Mouse (Mus musculus) spleen, adult 2 months (tissue): ENCODE results near the gene Csrnp2. TPM values are rescaled to one million over a fixed set of nuclear protein-coding genes. Genes with fewer than 3 reads are reported as not detected.

Source experiments
- DNase-seq, 2 experiments: peaks; one replicate each; pipeline versions ENCODE4 v3.0.0 to v3.0.0-alpha.2; 2012 to 2021; ENCODE audit warnings: low spot score in 2 of 2, low read depth in 1 of 2
- H3K27ac ChIP-seq: fragments of 200-500 bp; 2 replicates; pipeline ENCODE4 v1.5.1; 2012; ENCODE audit warnings: low read length, inconsistent platforms; ENCODE audit not compliant: insufficient read depth
- H3K27me3 ChIP-seq: fragments of 200-500 bp; 2 replicates; pipeline ENCODE4 v1.6.1; 2012; ENCODE audit warnings: mild to moderate bottlenecking, moderate library complexity, low read length, inconsistent platforms; ENCODE audit not compliant: control insufficient read depth, insufficient read depth
- H3K36me3 ChIP-seq: fragments of 200-500 bp; 2 replicates; pipeline ENCODE4 v1.6.1; 2012; ENCODE audit warnings: mild to moderate bottlenecking, low read length, inconsistent platforms; ENCODE audit not compliant: control insufficient read depth, insufficient read depth
- H3K4me1 ChIP-seq: fragments of 200-500 bp; 2 replicates; pipeline ENCODE4 v1.6.1; 2011; ENCODE audit warnings: inconsistent platforms; ENCODE audit not compliant: control insufficient read depth, insufficient read depth, insufficient read length
- H3K4me3 ChIP-seq: fragments of 200-500 bp; 2 replicates; pipeline ENCODE4 v1.5.1; 2011; ENCODE audit warnings: mild to moderate bottlenecking, inconsistent platforms; ENCODE audit not compliant: insufficient read depth, insufficient read length; ENCODE audit errors: extremely low read depth
- CTCF ChIP-seq: fragments of 200-500 bp; IDR thresholded peaks from 2 replicates; pipeline ENCODE4 v1.5.1; 2011; ENCODE audit warnings: mild to moderate bottlenecking, inconsistent platforms; ENCODE audit not compliant: insufficient read depth, insufficient read length, insufficient replicate concordance; ENCODE audit errors: extremely low read depth
- POLR2A ChIP-seq: fragments of 200-500 bp; IDR thresholded peaks from 2 replicates; pipeline ENCODE4 v1.6.1; 2011; ENCODE audit warnings: low read depth, low read length, inconsistent platforms
- WGBS: fragments of 180-500 bp; shearing (Covaris S2); methylation state at CpG from one replicate; pipeline ENCODE4 v1.1.7; 2018; 5-methylcytosine and 5-hydroxymethylcytosine counted together
- polyA plus RNA-seq: library from polyadenylated mRNA; depleted of rRNA; stranded (reverse); fragments of >200 nt; gene quantifications from 2 replicates; pipeline ENCODE4 v1.2.3, GENCODE M21; 2012; rRNA removed

Gene Csrnp2
- polyA plus RNA-seq, 1 experiment: 1.7 TPM

DNA sequence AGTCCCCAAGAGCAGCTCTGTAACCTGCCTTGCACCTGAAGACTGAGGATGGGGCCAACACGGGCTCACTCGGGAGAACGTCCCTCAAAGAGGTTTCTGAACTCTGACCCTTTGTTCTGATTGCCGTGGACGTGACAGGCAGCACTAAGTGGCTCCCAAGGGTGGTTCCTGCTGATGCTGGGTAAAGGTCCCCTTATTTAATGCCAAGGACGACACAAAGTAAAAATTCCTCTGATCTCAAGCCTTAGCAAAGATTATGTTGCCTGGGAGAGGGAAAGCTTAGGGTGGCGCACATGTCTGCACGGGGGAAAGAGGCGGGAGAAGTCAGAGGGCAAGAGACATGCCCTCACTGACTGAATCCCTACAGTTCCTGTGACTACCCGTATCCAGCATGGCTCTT, 58.8 kb downstream of the Csrnp2 start:
- WGBS: 83% methylated on average over 10 of the region's 10 CpGs
- Histone ChIP-seq H3K27me3 (no peaks in the 10 kb centered on the region), H3K27ac (no peak overlapping the region), H3K4me3 (no peak overlapping the region), H3K36me3 (no peaks in the 10 kb centered on the region), H3K4me1 (no peaks in the 10 kb centered on the region)
- DNase-seq: no peak
- TF ChIP-seq CTCF: no peak
- TF ChIP-seq POLR2A: no peak

DNA sequence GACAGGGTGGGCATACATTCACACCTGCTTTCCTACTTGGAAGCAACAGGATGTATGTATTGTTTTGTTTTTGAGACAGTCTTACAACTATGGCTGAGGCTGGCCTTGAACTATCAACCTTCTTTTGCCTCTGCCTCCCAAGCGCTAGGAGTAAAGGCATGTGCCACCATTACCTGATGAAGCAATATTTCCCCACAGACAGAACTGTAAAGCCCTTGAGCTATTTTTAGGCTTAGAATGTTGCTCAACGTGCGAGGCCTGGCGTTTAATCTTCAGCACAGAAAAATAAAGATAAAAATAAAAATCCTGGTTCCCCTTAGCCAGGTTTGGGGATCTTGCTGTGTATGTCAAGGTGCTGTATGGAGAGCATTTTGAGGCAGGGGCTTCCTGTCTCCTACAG, 59.2 kb downstream of the Csrnp2 start:
- H3K4me1 ChIP-seq: no peaks in the 10 kb centered on the region
- H3K36me3 ChIP-seq: no peaks in the 10 kb centered on the region
- H3K27ac ChIP-seq: no peak overlapping the region
- TF ChIP-seq POLR2A (no peak), CTCF (no peak)
- no peaks in the 10 kb centered on the region for H3K27me3 ChIP-seq
- WGBS: 57% methylated on average over 4 of the region's 4 CpGs
- no peak overlapping the region for H3K4me3 ChIP-seq
- no peak for DNase-seq

DNA sequence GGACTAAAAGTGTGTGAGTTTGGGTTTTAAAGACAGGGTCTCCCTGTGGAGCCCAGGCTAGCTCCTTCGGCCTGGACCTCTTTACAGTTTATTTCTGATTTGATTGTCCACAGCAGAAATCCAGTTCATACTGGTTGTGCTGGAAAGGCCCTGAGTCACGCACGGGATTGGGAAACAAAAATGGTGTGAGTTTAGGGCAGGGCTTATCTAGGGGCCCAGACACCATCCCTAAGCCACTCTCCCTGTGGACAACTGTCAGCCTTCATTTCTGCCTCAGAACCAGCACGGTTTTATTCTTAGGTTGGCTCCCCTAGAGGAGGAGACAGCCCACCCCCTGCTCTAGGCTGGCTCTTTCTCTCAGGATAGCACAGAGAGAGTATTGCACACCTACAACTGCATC, 62.1 kb downstream of the Csrnp2 start:
- no peak overlapping the region for H3K4me3 ChIP-seq
- 72% methylated on average over 4 of the region's 4 CpGs for WGBS
- TF ChIP-seq CTCF (no peak), POLR2A (no peak)
- H3K4me1 ChIP-seq: no peaks in the 10 kb centered on the region
- no peak overlapping the region for H3K27ac ChIP-seq
- DNase-seq: no peak
- no peaks in the 10 kb centered on the region for H3K27me3 ChIP-seq
- H3K36me3 ChIP-seq: no peaks in the 10 kb centered on the region

DNA sequence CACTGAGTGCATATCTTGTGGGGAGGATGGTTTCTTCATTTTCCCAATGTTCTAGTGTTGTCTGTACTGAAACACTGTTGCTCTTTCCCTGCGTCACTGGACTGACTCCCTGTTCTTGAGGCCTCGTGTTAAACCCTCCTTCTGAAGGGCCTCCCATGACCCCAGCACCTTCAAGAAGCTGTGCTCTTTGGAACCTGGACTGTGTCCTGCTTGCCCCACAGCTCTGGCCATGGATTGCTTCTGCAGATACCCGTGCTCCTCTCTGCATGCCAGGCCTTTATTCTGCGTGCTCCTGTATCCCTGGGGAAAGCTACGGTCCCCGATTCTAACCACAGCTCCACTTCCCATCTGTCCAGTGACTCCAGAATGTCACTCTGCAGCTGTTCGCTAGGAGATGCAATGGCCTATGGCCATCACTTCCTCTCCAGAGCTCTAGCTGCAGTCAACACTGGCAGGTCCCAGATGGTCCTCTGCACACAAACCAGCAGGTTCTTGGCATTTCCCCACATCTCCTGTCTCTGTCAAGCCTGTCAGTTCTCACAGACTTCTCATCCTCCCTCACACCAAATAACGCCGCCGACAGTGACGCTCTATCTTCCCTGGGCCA, 65.2 kb downstream of the Csrnp2 start:
- Histone ChIP-seq H3K4me1 (no peaks in the 10 kb centered on the region), H3K27me3 (no peaks in the 10 kb centered on the region), H3K27ac (no peak overlapping the region), H3K4me3 (no peak overlapping the region), H3K36me3 (no peaks in the 10 kb centered on the region)
- 62% methylated on average over 11 of the region's 11 CpGs for WGBS
- TF ChIP-seq CTCF: no peak
- no peak for TF ChIP-seq POLR2A
- DNase-seq: no peak

Other genes starting within 250 kb of the Csrnp2 start
- gene Tmprss12, start 214.7 kb downstream of the Csrnp2 start, polyA plus RNA-seq: not detected in 2 replicates
- 13.6 and 16.9 TPM in 2 replicates for gene Mettl7a1, start 191.3 kb downstream of the Csrnp2 start, polyA plus RNA-seq
- 0.08 TPM in 1 of 2 replicates, not detected in the other for gene Mettl7a3, start 160.6 kb downstream of the Csrnp2 start, polyA plus RNA-seq
- not detected in 2 replicates for gene Methig1, start 142.3 kb downstream of the Csrnp2 start, polyA plus RNA-seq
- gene Mettl7a2, start 142.3 kb downstream of the Csrnp2 start, polyA plus RNA-seq: not detected in 2 replicates
- gene Higd1c, start 130.9 kb downstream of the Csrnp2 start, polyA plus RNA-seq: not detected in 2 replicates
- gene Gm5475, start 73.3 kb downstream of the Csrnp2 start, polyA plus RNA-seq: 0.04 TPM in 1 of 2 replicates, not detected in the other
- 24.9 and 27.4 TPM in 2 replicates for gene Slc11a2, start 70.4 kb downstream of the Csrnp2 start, polyA plus RNA-seq
- gene Letmd1, start 26.5 kb downstream of the Csrnp2 start, polyA plus RNA-seq: 35.4 and 41.9 TPM in 2 replicates
- 3.8 and 4.5 TPM in 2 replicates for gene Tfcp2, start 56.5 kb upstream of the Csrnp2 start, polyA plus RNA-seq
- 31.8 and 38.4 TPM in 2 replicates for gene Pou6f1, start 104.5 kb upstream of the Csrnp2 start, polyA plus RNA-seq
- 612 and 971 TPM in 2 replicates for gene Dazap2, start 119.9 kb upstream of the Csrnp2 start, polyA plus RNA-seq
- gene Smagp, start 141.5 kb upstream of the Csrnp2 start, polyA plus RNA-seq: 29.2 and 33.1 TPM in 2 replicates
- 101 TPM in 2 replicates for gene Bin2, start 174.1 kb upstream of the Csrnp2 start, polyA plus RNA-seq
- 5,688 and 5,726 TPM in 2 replicates for gene Cela1, start 192.4 kb upstream of the Csrnp2 start, polyA plus RNA-seq
- 13.9 and 16.1 TPM in 2 replicates for gene Galnt6, start 233.9 kb upstream of the Csrnp2 start, polyA plus RNA-seq